Comparison of ENCODE assay signal across 21 mouse cellular contexts in the genomic region with DNA sequence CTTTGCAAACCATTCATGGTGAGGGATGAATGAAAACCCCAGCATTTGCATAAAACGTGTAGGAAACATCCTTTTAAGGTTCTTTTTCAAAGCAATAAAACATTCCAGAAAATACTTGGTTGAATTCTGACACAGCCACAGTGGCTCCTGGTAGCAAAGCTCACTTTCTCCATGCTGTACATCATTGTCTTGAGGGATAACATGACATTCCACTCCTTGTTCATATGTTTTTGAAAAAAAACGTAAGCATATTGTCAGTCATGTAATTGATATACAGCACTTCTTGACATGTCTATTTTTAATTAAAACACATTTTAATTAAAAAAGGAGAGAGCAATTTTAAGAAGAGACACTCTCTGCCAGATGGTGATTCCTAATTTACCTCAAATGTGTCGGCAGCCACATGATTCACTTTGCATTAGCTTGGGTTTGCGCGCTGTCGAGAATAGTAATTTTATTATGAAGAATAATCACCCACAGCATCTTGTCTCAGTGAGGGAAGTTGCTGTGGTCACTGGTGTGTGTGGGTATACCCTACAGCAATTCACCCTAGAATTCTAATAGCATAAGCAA.
DNase-seq lines count a peak whose midpoint lies in the region; ATAC-seq lines count a peak whose summit lies in the region.
"Had no signal": no experiment of that assay in that cellular context is flagged by ENCODE, and none has a peak within 500 bp of the region (broad histone marks: within the 10 kb centered on the region; RNA-seq: fewer than 3 reads in every experiment).

No protein-coding gene starts in this region.

- ATAC-seq in forebrain, embryonic 16.5 days = peak; percentile 55; the same call in 1 of the 2 replicates
- ATAC-seq: intestine, embryonic 16.5 days had no signal

- H3K9ac ChIP-seq in forebrain, embryonic 16.5 days (replicated peaks; ENCODE audit: low read depth, low read length) = no peak overlapping the region
- H3K9ac ChIP-seq: embryonic facial prominence, embryonic 12.5 days; heart, embryonic 15.5 days; hindbrain, embryonic 15.5 days had no signal

- peaks cover 8% of the 10 kb centered on the region for H3K4me1 ChIP-seq in forebrain, embryonic 16.5 days (replicated peaks; ENCODE audit: control insufficient read depth, insufficient read depth, low read length)
- H3K4me1 ChIP-seq in forebrain, embryonic 10.5 days = no peaks in the 10 kb centered on the region
- H3K4me1 ChIP-seq: embryonic facial prominence, embryonic 12.5 days; hindbrain, embryonic 15.5 days had no signal

- H3K27me3 ChIP-seq in forebrain, embryonic 16.5 days (replicated peaks; ENCODE audit: control insufficient read depth, insufficient read depth, low read length) = no peaks in the 10 kb centered on the region
- H3K27me3 ChIP-seq in forebrain, embryonic 10.5 days (ENCODE audit: poor library complexity, severe bottlenecking) = no peaks in the 10 kb centered on the region
- H3K27me3 ChIP-seq: embryonic facial prominence, embryonic 12.5 days; heart, embryonic 15.5 days; hindbrain, embryonic 15.5 days had no signal

- H3K4me3 ChIP-seq in forebrain, embryonic 16.5 days (replicated peaks; ENCODE audit: low read length) = no peak overlapping the region
- H3K4me3 ChIP-seq in forebrain, embryonic 10.5 days = no peak overlapping the region
- H3K4me3 ChIP-seq: embryonic facial prominence, embryonic 12.5 days; heart, adult 2 months; heart, embryonic 15.5 days; hindbrain, embryonic 15.5 days had no signal

- no peak overlapping the region for H3K4me2 ChIP-seq in forebrain, embryonic 16.5 days (ENCODE audit: low read length)
- H3K4me2 ChIP-seq: embryonic facial prominence, embryonic 12.5 days; heart, embryonic 11.5 days; heart, embryonic 15.5 days; hindbrain, embryonic 15.5 days had no signal

- H3K27ac ChIP-seq in forebrain, embryonic 16.5 days (ENCODE audit: low read length) = no peak overlapping the region; the same call in 1 of the 2 replicates
- no peak overlapping the region for H3K27ac ChIP-seq in forebrain, embryonic 10.5 days
- H3K27ac ChIP-seq: embryonic facial prominence, embryonic 12.5 days; heart, adult 2 months; heart, embryonic 15.5 days; hindbrain, embryonic 15.5 days had no signal

- WGBS in forebrain, embryonic 16.5 days = 47% methylated on average over 6 of the region's 6 CpGs
- WGBS in forebrain, embryonic 10.5 days = 86% methylated on average over 6 of the region's 6 CpGs

- no peak for DNase-seq in forebrain, embryonic 10.5 days (ENCODE audit: extremely low spot score, low spot score)
- DNase-seq in left cerebral cortex, postnatal 25 days (ENCODE audit: low spot score in 2 of 2) = peak; percentile 27 to 51
- DNase-seq in left cerebral cortex, adult 9 months (ENCODE audit: low spot score in 2 of 2) = no peak
- peak; percentile 4 to 7 for DNase-seq in right cerebral cortex, postnatal 36 days (ENCODE audit: low spot score in 2 of 2)
- DNase-seq in right cerebral cortex, postnatal 25 days = no peak
- DNase-seq in kidney, adult 18-20 months = no peak
- DNase-seq: adrenal gland, adult 2 months; adrenal gland, postnatal 25 days; cerebellum, adult 11 months; cerebellum, adult 8-10 months; cerebellum, postnatal 14 days; embryo, embryonic 11 days; gastrocnemius, postnatal 14 days; heart, adult 2 months; heart, postnatal 14 days had no signal

- intact Hi-C loops in left cerebral cortex, postnatal 25 days (cut with DNase I) = no loop called here

- H3K36me3 ChIP-seq in forebrain, embryonic 16.5 days (ENCODE audit: control insufficient read depth, insufficient read depth) = no peaks in the 10 kb centered on the region
- no peaks in the 10 kb centered on the region for H3K36me3 ChIP-seq in forebrain, embryonic 10.5 days (replicated peaks)
- H3K36me3 ChIP-seq: embryonic facial prominence, embryonic 12.5 days; heart, embryonic 15.5 days; hindbrain, embryonic 15.5 days had no signal

- no peaks in the 10 kb centered on the region for H3K9me3 ChIP-seq in forebrain, embryonic 16.5 days (ENCODE audit: control insufficient read depth, low read length)
- H3K9me3 ChIP-seq in forebrain, embryonic 10.5 days = no peaks in the 10 kb centered on the region
- H3K9me3 ChIP-seq: embryonic facial prominence, embryonic 12.5 days; heart, embryonic 15.5 days; hindbrain, embryonic 15.5 days had no signal

Comparison
In these comparisons a context has a peak if more than half of its experiments do, and no peak if none do; other contexts are left out.
1. DNase-seq: peak in left cerebral cortex, postnatal 25 days (2 of 2) and right cerebral cortex, postnatal 36 days (2 of 2); none in forebrain, embryonic 10.5 days (single experiment), left cerebral cortex, adult 9 months (0 of 2), right cerebral cortex, postnatal 25 days (single experiment) and kidney, adult 18-20 months (single experiment).